Mouse (Mus musculus): Measurements from ENCODE around the gene Emb. TPM values are rescaled to one million over a fixed set of nuclear protein-coding genes. Genes with fewer than 3 reads are reported as not detected.

Gene Emb
- total and polyA plus RNA-seq, 3 experiments, result 0.43 to 1.7 TPM; not detected in 1

GRCm38 (mm10) chr13:117197666-117198065 lies 10.7 kb upstream of the Emb start:
- H3K79me2 ChIP-seq (ENCODE audit: control insufficient read depth, insufficient read depth, low read length, poor library complexity), result no peaks in the 10 kb centered on the region
- H3K4me3 ChIP-seq (ENCODE audit: control insufficient read depth in 1 of 2, insufficient read depth in 1 of 2, low read depth in 2 of 2, low read length in 2 of 2), result no peak overlapping the region
- no peaks in the 10 kb centered on the region for H3K36me3 ChIP-seq (ENCODE audit: control insufficient read depth in 1 of 2, insufficient read depth in 2 of 2, low read length in 2 of 2)
- DNase-seq (ENCODE audit: low read depth, low spot score), result no peak
- no peaks in the 10 kb centered on the region for H3K9me3 ChIP-seq (replicated peaks; ENCODE audit: insufficient read depth, low read length)
- no peak overlapping the region for H3K9ac ChIP-seq (ENCODE audit: control insufficient read depth, low read depth, low read length, poor library complexity, severe bottlenecking)
- no peaks in the 10 kb centered on the region for H3K4me1 ChIP-seq (ENCODE audit: control insufficient read depth in 1 of 2, insufficient read depth in 2 of 2, low read length in 2 of 2)
- no peak overlapping the region for H3K27ac ChIP-seq (ENCODE audit: control insufficient read depth, low read depth, low read length)
- TF ChIP-seq MYC (IDR thresholded peaks at IDR 0.05; ENCODE audit: low read depth, low read length) (no peak), ZC3H11A (IDR thresholded peaks at IDR 0.05; ENCODE audit: low read depth, low read length) (no peak), ZNF384 (IDR thresholded peaks at IDR 0.05; ENCODE audit: low read depth, low read length) (no peak), MAFK (IDR thresholded peaks at IDR 0.05; ENCODE audit: borderline replicate concordance, low read depth, low read length) (no peak), E2F4 (IDR thresholded peaks at IDR 0.05; ENCODE audit: borderline replicate concordance, low read depth, low read length) (no peak), MEF2A (IDR thresholded peaks at IDR 0.05; ENCODE audit: extremely low read depth, insufficient replicate concordance, low read depth, low read length, poor library complexity, severe bottlenecking) (no peak), NELFE (IDR thresholded peaks at IDR 0.05; ENCODE audit: low read depth, low read length) (no peak), KAT2A (conservative IDR thresholded peaks at IDR 0.05; ENCODE audit: low read depth, low read length) (no peak), CHD2 (IDR thresholded peaks at IDR 0.05; ENCODE audit: low read length) (no peak), MAX (IDR thresholded peaks at IDR 0.05; ENCODE audit: low read length) (no peak)
- no peaks in the 10 kb centered on the region; a peak in 1 of 4 replicates for H3K27me3 ChIP-seq (ENCODE audit: control insufficient read depth in 1 of 2, insufficient read depth in 2 of 2, low read length in 2 of 2)

GRCm38 (mm10) chr13:117198402-117199083 lies 9.8 kb upstream of the Emb start:
- no peaks in the 10 kb centered on the region for H3K79me2 ChIP-seq (ENCODE audit: control insufficient read depth, insufficient read depth, low read length, poor library complexity)
- H3K4me3 ChIP-seq (ENCODE audit: control insufficient read depth in 1 of 2, insufficient read depth in 1 of 2, low read depth in 2 of 2, low read length in 2 of 2), result no peak overlapping the region
- H3K27me3 ChIP-seq (ENCODE audit: control insufficient read depth in 1 of 2, insufficient read depth in 2 of 2, low read length in 2 of 2), result no peaks in the 10 kb centered on the region; a peak in 1 of 4 replicates
- no peaks in the 10 kb centered on the region for H3K36me3 ChIP-seq (ENCODE audit: control insufficient read depth in 1 of 2, insufficient read depth in 2 of 2, low read length in 2 of 2)
- no peaks in the 10 kb centered on the region for H3K9me3 ChIP-seq (replicated peaks; ENCODE audit: insufficient read depth, low read length)
- TF ChIP-seq CTCF (IDR thresholded peaks at IDR 0.05 in 2 of 3, conservative IDR thresholded peaks at IDR 0.05 in 1 of 3; ENCODE audit: control insufficient read depth in 1 of 3, insufficient read depth in 1 of 3, low read depth in 2 of 3, low read length in 3 of 3, poor library complexity in 1 of 3, severe bottlenecking in 1 of 3) (peak; percentile 44 to 53 (median 44)), NELFE (IDR thresholded peaks at IDR 0.05; ENCODE audit: low read depth, low read length) (no peak), RAD21 (IDR thresholded peaks at IDR 0.05; ENCODE audit: low read depth, low read length) (peak; percentile 36)
- no peaks in the 10 kb centered on the region for H3K4me1 ChIP-seq (ENCODE audit: control insufficient read depth in 1 of 2, insufficient read depth in 2 of 2, low read length in 2 of 2)
- peak; percentile 40 for DNase-seq (ENCODE audit: low read depth, low spot score)
- no peak overlapping the region for H3K9ac ChIP-seq (ENCODE audit: control insufficient read depth, low read depth, low read length, poor library complexity, severe bottlenecking)
- H3K27ac ChIP-seq (ENCODE audit: control insufficient read depth, low read depth, low read length), result no peak overlapping the region

- Histone ChIP-seq H3K27ac (ENCODE audit: control insufficient read depth, low read depth, low read length) (no peak overlapping the region), H3K4me3 (ENCODE audit: control insufficient read depth in 1 of 2, insufficient read depth in 1 of 2, low read depth in 2 of 2, low read length in 2 of 2) (no peak overlapping the region), H3K36me3 (ENCODE audit: control insufficient read depth in 1 of 2, insufficient read depth in 2 of 2, low read length in 2 of 2) (no peaks in the 10 kb centered on the region), H3K9me3 (replicated peaks; ENCODE audit: insufficient read depth, low read length) (no peaks in the 10 kb centered on the region), H3K4me1 (ENCODE audit: control insufficient read depth in 1 of 2, insufficient read depth in 2 of 2, low read length in 2 of 2) (no peaks in the 10 kb centered on the region), H3K9ac (ENCODE audit: control insufficient read depth, low read depth, low read length, poor library complexity, severe bottlenecking) (no peak overlapping the region), H3K79me2 (ENCODE audit: control insufficient read depth, insufficient read depth, low read length, poor library complexity) (no peaks in the 10 kb centered on the region), H3K27me3 (ENCODE audit: control insufficient read depth in 1 of 2, insufficient read depth in 2 of 2, low read length in 2 of 2) (no peaks in the 10 kb centered on the region)
- TF ChIP-seq RAD21 (IDR thresholded peaks at IDR 0.05; ENCODE audit: low read depth, low read length), result no peak; the same call in 1 of the 2 replicates
- TF ChIP-seq CTCF (IDR thresholded peaks at IDR 0.05 in 2 of 3, conservative IDR thresholded peaks at IDR 0.05 in 1 of 3; ENCODE audit: control insufficient read depth in 1 of 3, insufficient read depth in 1 of 3, low read depth in 2 of 3, low read length in 3 of 3, poor library complexity in 1 of 3, severe bottlenecking in 1 of 3), result peak; percentile 20 to 41 (median 25); a peak in 5 of 6 replicates
- TF ChIP-seq SMC3 (IDR thresholded peaks at IDR 0.05; ENCODE audit: low read depth, low read length), result peak; percentile 22; the same call in 1 of the 2 replicates
- DNase-seq (ENCODE audit: low read depth, low spot score), result no peak
These were observed 5.4 kb upstream of the Emb start for GRCm38 (mm10) chr13:117202755-117203471.

Data from MEL (cell line).